Mouse (Mus musculus) E14TG2a.4 (cell line): ENCODE data around the gene Alox5.

ENCODE experiments used
- H3K27me3 ChIP-seq: 2 replicates; pipeline ENCODE4 v1.6.1; 2014; ENCODE audit warnings: low read length, control low read depth; ENCODE audit not compliant: insufficient read depth
- H3K36me3 ChIP-seq: 2 replicates; pipeline ENCODE4 v1.6.1; 2014; ENCODE audit warnings: low read length, control low read depth; ENCODE audit not compliant: insufficient read depth
- H3K4me1 ChIP-seq: replicated peaks from 2 replicates; pipeline ENCODE4 v1.6.1; 2014; ENCODE audit warnings: low read depth, low read length, control low read depth
- H3K4me3 ChIP-seq: replicated peaks from 2 replicates; pipeline ENCODE4 v1.5.1; 2014; ENCODE audit warnings: mild to moderate bottlenecking, low read length
- H3K9me3 ChIP-seq: 2 replicates; pipeline ENCODE4 v1.6.1; 2014; ENCODE audit warnings: low read length, control low read depth
- CTCF ChIP-seq: conservative IDR thresholded peaks from 2 replicates; pipeline ENCODE4 v1.5.1; 2014; ENCODE audit warnings: low read length
- NANOG ChIP-seq: IDR thresholded peaks from 2 replicates; pipeline ENCODE4 v1.6.1; 2014; ENCODE audit warnings: borderline replicate concordance, low read length, mixed read lengths
- POU5F1 ChIP-seq: IDR thresholded peaks from 2 replicates; pipeline ENCODE4 v1.6.1; 2014; ENCODE audit warnings: low read length, borderline replicate concordance

The Alox5 gene

DNA sequence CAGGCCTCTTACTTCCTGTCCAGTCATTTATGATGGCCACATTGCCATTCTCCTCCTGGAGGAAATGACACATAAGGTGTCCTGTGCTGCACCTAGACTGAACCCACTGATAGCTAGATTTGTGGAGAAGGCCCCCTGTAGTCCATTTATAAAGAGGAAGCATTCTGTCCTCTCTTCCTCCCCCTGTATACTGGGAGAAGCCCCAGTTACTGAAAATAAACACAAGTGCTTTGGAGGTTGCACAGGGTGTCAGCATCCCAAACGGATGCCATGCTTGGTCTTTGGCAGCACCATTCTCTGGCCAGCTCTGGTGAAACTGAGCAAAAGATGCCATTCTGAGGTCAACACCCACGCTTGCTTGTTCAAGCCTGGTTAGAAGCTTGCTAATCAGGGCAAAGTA, 1.7 kb downstream of the Alox5 start:
- TF ChIP-seq CTCF (no peak), NANOG (no peak), POU5F1 (no peak)
- Histone ChIP-seq H3K9me3 (no peaks in the 10 kb centered on the region), H3K4me1 (peaks cover 14% of the 10 kb centered on the region), H3K36me3 (no peaks in the 10 kb centered on the region), H3K4me3 (no peak overlapping the region), H3K27me3 (peaks cover 52% of the 10 kb centered on the region)

DNA sequence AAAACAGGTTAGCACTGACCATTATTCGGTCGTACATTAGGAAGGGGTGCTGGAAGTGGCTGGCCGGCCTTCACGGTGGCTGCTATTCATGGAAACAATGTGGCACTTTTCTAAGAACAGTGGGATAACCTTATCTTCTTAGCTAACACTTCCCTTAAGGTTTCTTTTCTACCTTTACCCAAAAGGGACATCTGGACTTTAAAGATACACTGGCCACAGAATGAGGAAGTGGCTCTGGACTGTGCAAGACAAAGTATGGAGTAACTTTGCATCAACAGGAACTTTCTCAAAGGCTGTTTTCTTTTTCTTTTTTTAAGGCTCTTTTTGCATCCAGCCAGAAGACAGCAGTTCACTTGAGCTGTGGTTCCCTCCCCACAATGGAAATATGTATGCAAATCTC, 2.2 kb downstream of the Alox5 start:
- Histone ChIP-seq H3K9me3 (no peaks in the 10 kb centered on the region), H3K27me3 (peaks cover 55% of the 10 kb centered on the region), H3K4me1 (peaks cover 14% of the 10 kb centered on the region), H3K36me3 (no peaks in the 10 kb centered on the region), H3K4me3 (no peak overlapping the region)
- TF ChIP-seq POU5F1 (no peak), CTCF (no peak), NANOG (no peak)

DNA sequence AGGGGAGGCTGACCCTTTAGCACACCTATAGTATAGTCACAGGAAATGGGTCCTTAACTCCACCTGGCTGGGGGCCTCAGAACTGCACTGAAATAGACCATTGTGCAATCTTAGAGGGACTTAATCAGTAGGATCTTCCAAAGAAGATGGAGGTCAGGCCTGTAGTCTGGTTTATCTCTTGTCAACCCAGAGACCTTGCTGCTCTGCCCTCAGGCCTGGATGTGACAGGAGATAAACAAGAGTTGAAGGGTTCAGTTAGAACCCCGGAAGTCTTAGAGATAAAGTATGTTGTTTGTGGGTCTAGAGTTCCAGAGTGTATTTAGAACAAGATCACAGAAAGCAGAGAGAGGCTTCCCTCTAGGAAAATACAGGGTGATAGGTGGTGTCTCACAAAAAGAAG, 4.5 kb downstream of the Alox5 start:
- TF ChIP-seq NANOG: no peak
- TF ChIP-seq CTCF: no peak
- no peak for TF ChIP-seq POU5F1
- H3K4me1 ChIP-seq: peaks cover 14% of the 10 kb centered on the region
- H3K36me3 ChIP-seq: no peaks in the 10 kb centered on the region
- H3K4me3 ChIP-seq: no peak overlapping the region
- peaks cover 44% of the 10 kb centered on the region for H3K27me3 ChIP-seq
- H3K9me3 ChIP-seq: 0 out of 2 replicates have a peak, but pooled peaks cover 3% of the 10 kb centered on the region

DNA sequence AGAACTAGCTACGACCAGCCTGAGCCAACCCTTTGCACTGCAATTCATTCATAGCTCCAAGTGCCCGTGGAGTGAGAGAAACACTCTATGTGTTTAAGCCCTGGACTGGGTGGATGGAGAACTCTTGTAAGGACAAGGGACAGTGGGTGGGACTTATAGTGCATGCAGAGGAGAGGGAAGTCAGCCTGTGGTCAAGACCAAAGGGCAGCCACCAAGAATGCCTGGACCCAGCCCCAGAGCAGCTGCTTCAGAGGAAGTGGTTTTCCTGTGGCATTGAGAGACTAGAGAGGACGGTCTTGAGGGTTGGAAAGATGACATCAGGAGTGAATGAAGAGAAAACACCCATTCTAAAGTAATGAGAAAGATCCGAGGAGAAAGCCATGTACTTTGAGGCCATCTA, 5.2 kb downstream of the Alox5 start:
- no peak overlapping the region for H3K4me3 ChIP-seq
- H3K4me1 ChIP-seq: peaks cover 8% of the 10 kb centered on the region
- no peaks in the 10 kb centered on the region for H3K36me3 ChIP-seq
- H3K27me3 ChIP-seq: peaks cover 37% of the 10 kb centered on the region
- TF ChIP-seq POU5F1 (no peak), NANOG (no peak), CTCF (no peak)
- 0 out of 2 replicates have a peak, but pooled peaks cover 3% of the 10 kb centered on the region for H3K9me3 ChIP-seq

DNA sequence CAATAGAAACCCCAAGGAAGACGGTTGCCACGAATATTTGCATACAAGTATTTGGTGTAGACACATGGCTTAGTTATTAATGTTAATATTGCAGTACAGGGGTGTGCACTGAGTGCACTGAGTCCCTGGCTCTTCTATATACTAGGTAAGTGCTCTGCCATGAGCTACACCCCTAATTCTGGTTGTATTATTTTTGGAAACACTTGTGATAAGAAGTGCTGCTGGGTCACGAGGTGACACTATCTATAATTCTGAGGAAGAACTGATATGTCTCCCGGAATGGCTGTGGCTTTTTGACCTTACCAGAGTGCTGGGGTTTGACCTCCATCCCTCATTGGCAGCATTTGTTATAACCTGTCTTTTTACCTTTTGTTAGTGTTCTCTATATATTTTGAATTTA, 20.1 kb downstream of the Alox5 start:
- H3K4me3 ChIP-seq: no peak overlapping the region
- no peaks in the 10 kb centered on the region for H3K36me3 ChIP-seq
- no peaks in the 10 kb centered on the region for H3K27me3 ChIP-seq
- H3K9me3 ChIP-seq: peaks cover 2% of the 10 kb centered on the region; the same call in 1 of the 2 replicates
- no peaks in the 10 kb centered on the region for H3K4me1 ChIP-seq
- no peak for TF ChIP-seq POU5F1
- no peak for TF ChIP-seq NANOG
- no peak for TF ChIP-seq CTCF

GRCm38 (mm10) chr6:116440447-116440846, 20.5 kb downstream of the Alox5 start:
- TF ChIP-seq POU5F1 (no peak), CTCF (no peak), NANOG (no peak)
- H3K4me1 ChIP-seq: no peaks in the 10 kb centered on the region
- peaks cover 2% of the 10 kb centered on the region; the same call in 1 of the 2 replicates for H3K9me3 ChIP-seq
- H3K27me3 ChIP-seq: no peaks in the 10 kb centered on the region
- no peaks in the 10 kb centered on the region for H3K36me3 ChIP-seq
- H3K4me3 ChIP-seq: no peak overlapping the region

DNA sequence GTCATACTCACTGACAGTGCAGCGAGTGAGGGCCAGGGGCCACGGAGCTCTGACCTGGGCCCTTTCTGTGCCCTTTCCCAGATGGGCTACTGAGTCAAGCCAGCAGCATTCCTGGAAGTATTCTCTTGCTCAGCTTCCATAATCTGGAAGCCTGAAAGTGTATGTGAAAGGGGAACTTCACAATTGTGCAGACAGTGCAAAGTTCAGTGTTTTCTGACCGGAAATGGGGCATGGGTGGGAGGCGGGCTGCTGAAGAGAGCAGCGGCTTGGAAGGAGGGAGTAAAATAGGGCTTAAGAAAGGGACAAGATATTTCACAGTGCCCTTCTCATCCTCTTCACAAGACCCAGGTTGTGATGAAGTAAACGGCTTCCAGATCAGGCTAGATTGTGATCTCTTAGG, 21.4 kb downstream of the Alox5 start:
- Histone ChIP-seq H3K9me3 (peaks cover 2% of the 10 kb centered on the region; the same call in 1 of the 2 replicates), H3K36me3 (no peaks in the 10 kb centered on the region)
- TF ChIP-seq NANOG (no peak), CTCF (no peak), POU5F1 (no peak)

GRCm38 (mm10) chr6:116438864-116439263, 22.1 kb downstream of the Alox5 start:
- Histone ChIP-seq H3K36me3 (no peaks in the 10 kb centered on the region), H3K27me3 (no peaks in the 10 kb centered on the region), H3K9me3 (peaks cover 2% of the 10 kb centered on the region; the same call in 1 of the 2 replicates), H3K4me1 (no peaks in the 10 kb centered on the region), H3K4me3 (no peak overlapping the region)
- no peak for TF ChIP-seq CTCF
- TF ChIP-seq POU5F1: no peak
- no peak for TF ChIP-seq NANOG

More for the DNA sequence above, 21.4 kb downstream of the Alox5 start:
- Histone ChIP-seq H3K27me3 (no peaks in the 10 kb centered on the region), H3K4me3 (no peak overlapping the region), H3K4me1 (no peaks in the 10 kb centered on the region)

DNA sequence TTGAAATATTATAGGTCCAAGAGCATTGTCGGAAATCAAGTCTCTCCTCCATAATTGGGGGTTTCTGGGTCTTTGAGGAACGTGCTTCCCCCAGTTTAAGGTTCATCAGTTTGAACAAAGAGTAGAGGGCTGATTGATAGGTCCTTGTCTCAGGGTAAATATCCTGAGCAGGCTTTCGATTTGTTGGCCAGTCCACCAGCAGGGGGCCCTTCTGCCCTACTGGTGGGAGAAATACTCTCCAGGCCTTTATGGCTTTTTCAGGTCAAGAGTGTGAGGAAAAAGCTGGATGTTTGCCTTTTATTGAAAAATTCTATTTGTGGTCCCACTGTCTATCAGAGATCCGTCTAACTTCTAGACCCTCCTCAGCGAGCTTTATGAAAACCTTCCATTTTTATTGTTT, 32.7 kb downstream of the Alox5 start:
- H3K4me3 ChIP-seq: no peak overlapping the region
- H3K36me3 ChIP-seq: no peaks in the 10 kb centered on the region
- no peaks in the 10 kb centered on the region for H3K4me1 ChIP-seq
- no peaks in the 10 kb centered on the region for H3K27me3 ChIP-seq
- H3K9me3 ChIP-seq: no peaks in the 10 kb centered on the region; the same call in 1 of the 2 replicates
- TF ChIP-seq CTCF: no peak
- TF ChIP-seq POU5F1: no peak
- no peak for TF ChIP-seq NANOG

- Histone ChIP-seq H3K4me1 (no peaks in the 10 kb centered on the region), H3K27me3 (no peaks in the 10 kb centered on the region), H3K4me3 (no peak overlapping the region), H3K9me3 (no peaks in the 10 kb centered on the region; the same call in 1 of the 2 replicates), H3K36me3 (no peaks in the 10 kb centered on the region)
- no peak for TF ChIP-seq CTCF
- no peak for TF ChIP-seq POU5F1
- TF ChIP-seq NANOG: no peak
These were observed 33.4 kb downstream of the Alox5 start for GRCm38 (mm10) chr6:116427552-116427951.
